Mouse (Mus musculus): ENCODE measurements around the gene Nfkbiz. TPM values are rescaled to one million over a fixed set of nuclear protein-coding genes. Genes with fewer than 3 reads are reported as not detected.

The Nfkbiz gene
- polyA plus RNA-seq, 1 experiment from 2014 or later = 2.3 TPM

DNA sequence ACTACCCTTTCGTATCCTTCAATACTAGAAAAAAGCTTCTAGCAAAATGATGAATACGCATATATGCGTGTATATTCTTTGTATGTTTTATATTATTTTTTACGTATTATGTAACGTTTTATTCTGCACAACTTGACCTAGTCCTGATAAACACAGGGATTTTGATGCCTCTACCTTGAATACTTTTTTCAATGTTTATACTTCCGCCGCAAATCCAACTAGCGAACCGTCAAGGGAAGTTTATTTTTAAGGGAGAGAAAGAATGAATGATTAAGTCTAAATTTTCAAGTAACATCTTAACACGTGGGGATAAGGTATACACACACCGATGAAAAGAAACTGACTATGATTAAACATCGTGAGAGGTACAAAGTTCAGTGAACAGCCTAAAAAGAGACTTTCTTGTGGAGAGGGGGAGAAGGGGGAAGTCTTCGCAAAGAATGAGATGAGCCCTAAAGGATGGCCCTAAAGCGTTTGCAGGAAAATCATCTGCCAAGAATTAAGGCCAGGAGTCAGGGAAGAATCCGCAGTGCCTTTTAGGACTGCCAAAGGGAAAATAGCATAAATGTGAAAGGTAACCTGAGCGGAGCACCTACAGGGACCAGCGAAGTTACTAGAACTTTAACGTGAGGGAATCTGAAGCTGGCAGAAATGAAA lies 15.8 kb downstream of the Nfkbiz start:
- H3K36me3 ChIP-seq (ENCODE audit: control insufficient read depth, insufficient read depth, low read length) = no peaks in the 10 kb centered on the region; the same call in 1 of the 2 replicates
- no peak overlapping the region for H3K27ac ChIP-seq (ENCODE audit: low read depth, low read length)
- DNase-seq (ENCODE audit: low spot score) (no peak), ATAC-seq (replicated peaks; ENCODE audit: low FRiP score) (no peak)
- H3K27me3 ChIP-seq (ENCODE audit: control insufficient read depth, insufficient read depth, low read length) = no peaks in the 10 kb centered on the region
- no peak overlapping the region for H3K9ac ChIP-seq (ENCODE audit: low read length)
- no peaks in the 10 kb centered on the region for H3K9me3 ChIP-seq (ENCODE audit: control insufficient read depth, low read length)
- peaks cover 6% of the 10 kb centered on the region; the same call in 1 of the 2 replicates for H3K4me1 ChIP-seq (replicated peaks; ENCODE audit: control insufficient read depth, insufficient read depth, low read length)
- H3K4me3 ChIP-seq (ENCODE audit: low read depth, low read length) = peak overlapping the region; percentile 72
- H3K4me2 ChIP-seq (ENCODE audit: low read depth, low read length, severe bottlenecking) = peak overlapping the region; percentile 89
- 41% methylated on average over 18 of the region's 18 CpGs for WGBS

- H3K27me3 ChIP-seq (ENCODE audit: control insufficient read depth, insufficient read depth, low read length) = no peaks in the 10 kb centered on the region
- ATAC-seq (replicated peaks; ENCODE audit: low FRiP score) (peak; percentile 94), DNase-seq (ENCODE audit: low spot score) (peak; percentile 92)
- H3K27ac ChIP-seq (ENCODE audit: low read depth, low read length) = 0 out of 2 replicates have a peak overlapping the region, but pooled peaks have one; percentile 4
- peaks cover 6% of the 10 kb centered on the region; the same call in 1 of the 2 replicates for H3K4me1 ChIP-seq (replicated peaks; ENCODE audit: control insufficient read depth, insufficient read depth, low read length)
- H3K4me3 ChIP-seq (ENCODE audit: low read depth, low read length) = peak overlapping the region; percentile 72
- no peaks in the 10 kb centered on the region for H3K9me3 ChIP-seq (ENCODE audit: control insufficient read depth, low read length)
- H3K9ac ChIP-seq (ENCODE audit: low read length) = peak overlapping the region; percentile 72
- H3K36me3 ChIP-seq (ENCODE audit: control insufficient read depth, insufficient read depth, low read length) = no peaks in the 10 kb centered on the region; the same call in 1 of the 2 replicates
- H3K4me2 ChIP-seq (ENCODE audit: low read depth, low read length, severe bottlenecking) = peak overlapping the region; percentile 89
- under 1% methylated on average over 63 of the region's 67 CpGs for WGBS
Measured at GRCm38 (mm10) chr16:55821997-55822740, 16.5 kb downstream of the Nfkbiz start.

DNA sequence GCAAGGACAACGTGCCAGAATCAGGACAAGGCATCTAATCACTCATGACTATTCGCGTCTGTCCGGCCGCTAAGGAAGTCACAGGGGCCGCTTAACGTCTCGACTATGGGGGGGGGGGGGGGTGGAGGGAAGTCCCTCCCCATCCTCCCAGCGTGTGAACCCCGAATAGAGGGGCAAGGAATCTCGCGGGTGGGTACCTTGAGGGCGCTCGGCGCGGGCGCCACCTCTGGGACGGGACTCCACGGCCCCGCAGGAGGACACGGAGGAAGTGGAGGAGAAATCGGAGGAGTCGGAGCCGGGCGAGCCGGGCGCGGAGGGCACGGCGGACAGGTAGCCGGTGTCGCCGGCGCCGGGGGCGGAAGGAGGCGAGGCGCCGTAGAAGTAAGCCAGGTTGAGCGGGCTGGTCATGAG lies 17.1 kb downstream of the Nfkbiz start:
- no peaks in the 10 kb centered on the region for H3K27me3 ChIP-seq (ENCODE audit: control insufficient read depth, insufficient read depth, low read length)
- DNase-seq (ENCODE audit: low spot score) (no peak), ATAC-seq (replicated peaks; ENCODE audit: low FRiP score) (no peak; the same call in 1 of the 2 replicates)
- H3K27ac ChIP-seq (ENCODE audit: low read depth, low read length) = 0 out of 2 replicates have a peak overlapping the region, but pooled peaks have one; percentile 4
- H3K9me3 ChIP-seq (ENCODE audit: control insufficient read depth, low read length) = no peaks in the 10 kb centered on the region
- H3K4me1 ChIP-seq (replicated peaks; ENCODE audit: control insufficient read depth, insufficient read depth, low read length) = peaks cover 6% of the 10 kb centered on the region; the same call in 1 of the 2 replicates
- peak overlapping the region; percentile 89 for H3K4me2 ChIP-seq (ENCODE audit: low read depth, low read length, severe bottlenecking)
- peak overlapping the region; percentile 72 for H3K9ac ChIP-seq (ENCODE audit: low read length)
- WGBS = under 1% methylated on average over 37 of the region's 40 CpGs
- peak overlapping the region; percentile 72 for H3K4me3 ChIP-seq (ENCODE audit: low read depth, low read length)
- H3K36me3 ChIP-seq (ENCODE audit: control insufficient read depth, insufficient read depth, low read length) = no peaks in the 10 kb centered on the region; the same call in 1 of the 2 replicates

DNA sequence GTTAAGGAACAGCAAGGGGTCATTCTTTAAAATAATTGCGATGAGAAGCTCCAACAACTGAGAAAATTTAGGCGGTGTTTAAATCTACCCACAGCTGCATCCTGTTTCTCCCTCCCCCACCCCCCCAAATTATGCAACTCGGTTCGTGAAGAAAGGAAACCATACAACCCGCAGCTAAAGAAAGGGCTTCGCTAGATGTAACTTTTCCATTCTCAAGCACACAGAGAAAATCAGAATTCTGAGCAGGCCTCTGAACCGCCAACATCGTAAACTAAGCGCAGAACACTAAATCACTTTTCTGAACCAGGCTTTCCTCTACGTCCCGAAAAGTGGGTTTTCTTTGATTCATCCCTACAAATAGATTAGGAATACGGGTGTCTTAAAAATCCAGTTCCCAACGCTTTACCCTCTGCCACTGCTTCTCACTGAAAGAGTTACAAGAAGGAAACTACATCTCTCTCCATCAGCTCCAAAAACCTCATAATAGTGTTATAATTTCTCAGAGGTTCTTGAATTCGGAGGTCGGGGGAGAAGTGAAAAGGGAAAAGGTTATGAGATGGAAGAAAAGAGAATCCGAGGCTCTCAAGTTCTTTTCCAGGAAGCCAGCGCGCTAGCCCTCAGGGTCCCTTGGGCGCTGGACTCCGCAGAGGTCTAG lies 17.7 kb downstream of the Nfkbiz start:
- peak overlapping the region; percentile 89 for H3K4me2 ChIP-seq (ENCODE audit: low read depth, low read length, severe bottlenecking)
- H3K9ac ChIP-seq (ENCODE audit: low read length) = peak overlapping the region; percentile 72
- H3K27me3 ChIP-seq (ENCODE audit: control insufficient read depth, insufficient read depth, low read length) = no peaks in the 10 kb centered on the region
- peak overlapping the region; percentile 72 for H3K4me3 ChIP-seq (ENCODE audit: low read depth, low read length)
- no peaks in the 10 kb centered on the region; the same call in 1 of the 2 replicates for H3K36me3 ChIP-seq (ENCODE audit: control insufficient read depth, insufficient read depth, low read length)
- H3K4me1 ChIP-seq (replicated peaks; ENCODE audit: control insufficient read depth, insufficient read depth, low read length) = peaks cover 6% of the 10 kb centered on the region; the same call in 1 of the 2 replicates
- WGBS = 17% methylated on average over 20 of the region's 20 CpGs
- DNase-seq (ENCODE audit: low spot score) = no peak
- ATAC-seq (replicated peaks; ENCODE audit: low FRiP score) = no peak
- H3K27ac ChIP-seq (ENCODE audit: low read depth, low read length) = no peak overlapping the region
- H3K9me3 ChIP-seq (ENCODE audit: control insufficient read depth, low read length) = no peaks in the 10 kb centered on the region

- H3K4me3 ChIP-seq (ENCODE audit: low read depth, low read length) = peak overlapping the region; percentile 72; the same call in 1 of the 2 replicates
- H3K9ac ChIP-seq (ENCODE audit: low read length) = no peak overlapping the region
- no peak for DNase-seq (ENCODE audit: low spot score)
- H3K4me1 ChIP-seq (replicated peaks; ENCODE audit: control insufficient read depth, insufficient read depth, low read length) = peaks cover 6% of the 10 kb centered on the region; the same call in 1 of the 2 replicates
- peak overlapping the region; percentile 89 for H3K4me2 ChIP-seq (ENCODE audit: low read depth, low read length, severe bottlenecking)
- no peaks in the 10 kb centered on the region; the same call in 1 of the 2 replicates for H3K36me3 ChIP-seq (ENCODE audit: control insufficient read depth, insufficient read depth, low read length)
- no peaks in the 10 kb centered on the region for H3K9me3 ChIP-seq (ENCODE audit: control insufficient read depth, low read length)
- no peak for ATAC-seq (replicated peaks; ENCODE audit: low FRiP score)
- no peaks in the 10 kb centered on the region for H3K27me3 ChIP-seq (ENCODE audit: control insufficient read depth, insufficient read depth, low read length)
- no peak overlapping the region for H3K27ac ChIP-seq (ENCODE audit: low read depth, low read length)
- WGBS = 59% methylated on average over 13 of the region's 13 CpGs
Measured at GRCm38 (mm10) chr16:55820161-55820915, 18.4 kb downstream of the Nfkbiz start.

GRCm38 (mm10) chr16:55819186-55819861 lies 19.4 kb downstream of the Nfkbiz start:
- H3K4me2 ChIP-seq (ENCODE audit: low read depth, low read length, severe bottlenecking) = no peak overlapping the region
- DNase-seq (ENCODE audit: low spot score) = no peak
- no peaks in the 10 kb centered on the region for H3K27me3 ChIP-seq (ENCODE audit: control insufficient read depth, insufficient read depth, low read length)
- no peak overlapping the region for H3K9ac ChIP-seq (ENCODE audit: low read length)
- peaks cover 6% of the 10 kb centered on the region; the same call in 1 of the 2 replicates for H3K4me1 ChIP-seq (replicated peaks; ENCODE audit: control insufficient read depth, insufficient read depth, low read length)
- H3K4me3 ChIP-seq (ENCODE audit: low read depth, low read length) = no peak overlapping the region
- no peak overlapping the region for H3K27ac ChIP-seq (ENCODE audit: low read depth, low read length)
- H3K9me3 ChIP-seq (ENCODE audit: control insufficient read depth, low read length) = no peaks in the 10 kb centered on the region
- ATAC-seq (replicated peaks; ENCODE audit: low FRiP score) = no peak
- H3K36me3 ChIP-seq (ENCODE audit: control insufficient read depth, insufficient read depth, low read length) = no peaks in the 10 kb centered on the region; the same call in 1 of the 2 replicates
- WGBS = 77% methylated on average over 15 of the region's 15 CpGs

DNA sequence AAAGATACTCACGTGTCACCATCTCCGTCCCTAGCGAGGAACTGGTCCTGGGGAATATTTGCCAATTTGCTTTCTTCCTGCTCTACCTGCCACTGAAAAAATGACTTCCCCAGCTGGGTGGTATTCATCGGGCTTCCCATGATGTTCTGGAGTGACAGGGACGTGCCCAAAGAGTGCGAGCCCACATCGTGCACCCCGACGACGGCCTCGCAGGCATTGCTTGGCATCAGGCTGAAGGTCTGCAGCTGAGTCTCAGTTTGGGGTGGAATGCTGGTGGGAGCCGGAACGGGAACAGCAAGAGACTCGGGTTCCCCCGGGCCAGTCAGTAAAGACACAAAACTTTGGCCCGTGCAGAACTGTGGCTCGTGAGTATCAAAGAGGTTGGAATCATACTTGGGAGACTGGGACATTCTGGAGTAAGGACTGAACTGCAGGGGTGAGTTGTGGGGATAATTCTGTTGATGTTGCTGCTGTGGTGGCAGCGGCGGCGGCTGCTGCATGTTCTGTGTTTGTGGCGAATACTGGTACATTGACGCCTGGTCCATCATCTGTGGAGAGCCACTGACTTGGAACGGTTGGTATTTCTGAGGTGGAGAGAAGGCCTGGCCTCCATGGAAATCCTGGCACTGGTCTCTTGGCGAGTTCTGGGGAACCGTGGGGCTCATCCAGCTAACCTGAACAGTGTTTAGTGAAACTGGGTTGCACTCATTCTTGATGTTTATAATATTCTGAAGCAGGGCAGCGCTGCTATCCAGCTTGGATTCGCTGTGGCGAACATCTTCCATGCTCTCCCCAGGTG lies 20.8 kb downstream of the Nfkbiz start:
- WGBS = 96% methylated on average over 28 of the region's 28 CpGs
- H3K4me1 ChIP-seq (replicated peaks; ENCODE audit: control insufficient read depth, insufficient read depth, low read length) = peaks cover 4% of the 10 kb centered on the region; the same call in 1 of the 2 replicates
- ATAC-seq (replicated peaks; ENCODE audit: low FRiP score) (no peak), DNase-seq (ENCODE audit: low spot score) (no peak)
- H3K9ac ChIP-seq (ENCODE audit: low read length) = no peak overlapping the region
- H3K9me3 ChIP-seq (ENCODE audit: control insufficient read depth, low read length) = no peaks in the 10 kb centered on the region
- no peak overlapping the region for H3K4me2 ChIP-seq (ENCODE audit: low read depth, low read length, severe bottlenecking)
- H3K27me3 ChIP-seq (ENCODE audit: control insufficient read depth, insufficient read depth, low read length) = no peaks in the 10 kb centered on the region
- H3K27ac ChIP-seq (ENCODE audit: low read depth, low read length) = no peak overlapping the region
- H3K4me3 ChIP-seq (ENCODE audit: low read depth, low read length) = no peak overlapping the region
- H3K36me3 ChIP-seq (ENCODE audit: control insufficient read depth, insufficient read depth, low read length) = no peaks in the 10 kb centered on the region; the same call in 1 of the 2 replicates
